Mouse (Mus musculus): ENCODE results near the gene Gstm6. TPM values are rescaled to one million over a fixed set of nuclear protein-coding genes. Genes with fewer than 3 reads are reported as not detected.
"Not testable (repeated sequence)": the region's sequence is repeated elsewhere in the genome, so short reads cannot be mapped to it uniquely, and the experiment has no call there.

Gstm6 gene
- polyA plus RNA-seq (2012; ENCODE audit: insufficient read depth, insufficient read length, missing spikeins) = 3.1 and 7.9 TPM in 2 replicates

DNA sequence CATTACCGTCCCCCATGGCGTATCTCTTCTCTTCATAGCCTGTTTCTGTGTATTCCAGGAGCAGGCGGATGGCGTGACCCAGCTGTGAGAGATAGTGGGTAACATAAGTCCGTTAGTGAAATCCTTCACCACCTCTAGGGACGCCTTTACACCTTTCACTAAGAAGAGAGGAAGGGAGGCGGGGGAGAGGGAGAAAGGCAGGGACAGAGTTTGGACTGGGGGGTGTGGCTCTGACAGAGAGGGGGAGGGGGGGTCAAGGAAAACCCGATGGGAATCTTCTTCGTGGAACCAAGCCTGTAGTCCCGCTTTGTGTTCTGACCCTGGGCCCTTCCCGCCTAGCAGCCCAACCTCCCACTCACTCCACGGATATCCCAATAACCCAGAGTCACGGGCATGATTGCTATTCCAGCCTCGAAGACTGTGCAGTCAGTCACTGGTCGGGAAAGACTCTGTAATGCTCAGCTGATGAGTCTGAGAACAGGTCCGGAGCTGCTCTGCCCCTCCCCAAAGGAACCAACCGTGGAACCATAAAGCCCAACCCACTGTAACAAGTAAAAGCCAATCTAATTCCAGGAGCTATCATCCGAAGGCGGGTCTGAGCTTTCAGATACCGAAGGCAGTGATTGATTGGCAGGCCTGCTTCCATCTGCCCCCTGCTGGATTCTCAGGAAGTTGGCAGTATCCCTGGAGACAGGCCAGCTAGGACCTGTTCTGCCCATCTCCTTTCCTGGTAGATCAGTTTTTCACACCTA lies at the start of gene Gstm6:
Gene Gstm6, minus strand, starts transcription at position 511 of the 752 bp plus-strand sequence.
- Histone ChIP-seq H3K27ac (replicated peaks; ENCODE audit: low read depth, low read length) (no peak within 1 kb of the TSS), H3K4me1 (ENCODE audit: control insufficient read depth, insufficient read depth, insufficient read length, low read length) (peaks cover 6% of the 10 kb centered on the region), H3K4me3 (ENCODE audit: insufficient read depth, low read depth, low read length) (peak within 1 kb of the TSS; percentile 23)

DNA sequence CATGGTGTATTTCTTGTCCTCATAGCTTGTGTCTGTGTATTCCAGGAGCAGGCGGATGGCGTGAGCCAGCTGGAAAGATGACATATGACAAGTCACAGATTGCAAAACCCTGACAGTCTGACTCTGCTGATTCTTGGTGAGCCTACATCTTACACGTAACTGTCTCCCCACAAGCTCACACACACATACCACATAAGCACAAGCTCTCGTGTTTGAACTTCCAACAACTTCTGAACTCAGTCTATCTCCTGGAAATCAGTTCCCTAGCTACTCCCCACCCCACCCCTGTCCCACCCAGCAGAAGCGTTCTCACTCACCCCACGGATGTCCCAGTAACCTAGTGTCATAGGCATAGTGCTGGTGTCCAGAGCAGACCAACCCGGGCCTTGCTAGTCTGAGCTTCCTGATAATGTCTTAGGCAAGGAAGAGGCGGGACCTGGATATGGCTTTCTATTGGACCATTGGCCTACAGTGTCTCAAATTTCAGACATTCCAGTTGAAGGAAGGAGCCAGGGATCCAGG lies 42.6 kb upstream of the Gstm6 start, which contains the start of gene Gstm2:
Gene Gstm2, minus strand, starts transcription at position 413 of the 522 bp plus-strand sequence.
- H3K4me1 ChIP-seq (ENCODE audit: control insufficient read depth, insufficient read depth, insufficient read length, low read length) = peaks cover 5% of the 10 kb centered on the region
- H3K4me3 ChIP-seq (ENCODE audit: insufficient read depth, low read depth, low read length) = peak within 1 kb of the TSS; percentile 41
- no peak within 1 kb of the TSS; the same call in 1 of the 2 replicates for H3K27ac ChIP-seq (replicated peaks; ENCODE audit: low read depth, low read length)

DNA sequence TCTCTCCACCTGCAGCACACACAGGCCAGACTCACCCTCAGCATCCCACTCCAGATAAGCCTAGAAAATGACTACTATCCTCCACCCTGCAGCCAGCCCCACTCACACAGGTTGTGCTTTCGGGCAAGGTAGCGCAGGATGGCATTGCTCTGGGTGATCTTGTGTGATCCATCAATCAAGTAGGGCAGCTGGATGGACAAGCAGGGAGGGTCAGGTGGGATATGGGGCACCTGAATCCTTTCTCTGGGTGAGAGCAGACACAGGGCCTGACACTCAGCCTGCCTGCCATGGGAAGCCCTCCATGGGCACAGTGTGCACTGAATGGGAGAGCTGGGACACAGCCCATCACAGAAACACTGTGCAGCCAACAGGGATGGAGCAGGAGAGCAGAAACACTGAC lies 41.6 kb upstream of the Gstm6 start:
- H3K27ac ChIP-seq (replicated peaks; ENCODE audit: low read depth, low read length); H3K4me1 ChIP-seq (ENCODE audit: control insufficient read depth, insufficient read depth, insufficient read length, low read length); H3K4me3 ChIP-seq (ENCODE audit: insufficient read depth, low read depth, low read length): not testable (repeated sequence)

DNA sequence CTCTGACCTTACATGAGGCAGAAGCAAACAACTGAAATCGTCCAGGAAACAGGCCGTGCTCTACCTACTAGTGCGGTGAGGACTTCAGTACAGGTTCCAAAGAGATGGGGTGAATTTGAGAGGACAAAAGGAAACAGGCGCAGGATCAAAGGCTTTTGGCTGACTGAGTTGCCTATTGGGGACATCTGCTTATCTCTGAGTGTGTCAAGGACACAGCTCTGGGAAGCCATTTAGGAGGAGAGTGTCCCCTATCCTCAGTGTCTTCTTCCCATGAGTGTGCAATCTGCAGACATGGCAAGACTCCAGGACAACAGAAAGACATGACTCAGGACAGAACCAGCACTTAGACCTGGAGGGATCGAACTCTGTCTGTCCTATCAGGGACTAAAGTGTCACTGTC lies 40.9 kb upstream of the Gstm6 start:
- H3K4me1 ChIP-seq (ENCODE audit: control insufficient read depth, insufficient read depth, insufficient read length, low read length) = peaks cover 5% of the 10 kb centered on the region
- no peak overlapping the region for H3K4me3 ChIP-seq (ENCODE audit: insufficient read depth, low read depth, low read length)
- no peak overlapping the region for H3K27ac ChIP-seq (replicated peaks; ENCODE audit: low read depth, low read length)

DNA sequence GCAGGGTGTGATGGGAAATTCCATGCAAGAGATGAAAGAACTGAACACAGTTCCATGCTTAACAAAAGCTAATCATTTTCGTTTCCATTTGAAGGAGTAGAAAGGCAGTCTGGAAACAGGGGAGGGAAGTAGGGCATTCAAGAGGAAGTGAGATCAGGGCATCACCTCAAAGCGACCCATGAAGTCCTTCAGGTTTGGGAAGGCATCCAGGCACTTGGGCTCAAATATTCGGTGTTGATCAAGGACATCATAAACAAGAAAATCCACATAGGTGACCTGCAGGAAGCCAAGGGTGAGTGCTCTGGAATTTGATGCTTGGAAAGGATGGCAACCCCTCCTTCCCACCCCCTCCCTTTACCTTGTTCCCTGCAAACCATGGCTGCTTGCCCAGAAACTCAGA lies 40.2 kb upstream of the Gstm6 start:
- Histone ChIP-seq H3K4me3 (ENCODE audit: insufficient read depth, low read depth, low read length) (no peak overlapping the region), H3K27ac (replicated peaks; ENCODE audit: low read depth, low read length) (no peak overlapping the region), H3K4me1 (ENCODE audit: control insufficient read depth, insufficient read depth, insufficient read length, low read length) (peaks cover 5% of the 10 kb centered on the region)

DNA sequence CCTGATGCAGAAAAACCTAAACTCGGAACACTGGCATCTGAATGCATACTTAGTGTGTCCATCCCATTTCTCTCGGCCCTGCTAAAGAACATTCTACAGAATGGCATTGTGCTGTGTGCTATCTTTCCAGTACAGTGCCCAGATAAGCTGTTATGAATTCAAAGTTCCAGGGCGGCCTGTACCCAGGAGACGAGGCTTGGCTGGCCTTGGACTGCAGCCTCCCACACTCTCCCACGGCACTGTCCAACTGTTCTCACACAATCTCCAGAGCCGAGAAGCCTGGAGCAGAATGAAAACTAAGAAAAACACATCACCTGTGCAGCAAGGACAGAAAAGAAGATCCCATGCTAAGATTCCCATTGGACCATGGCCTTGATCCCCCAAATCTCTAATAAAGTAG lies 39.2 kb upstream of the Gstm6 start:
- H3K27ac ChIP-seq (replicated peaks; ENCODE audit: low read depth, low read length) = no peak overlapping the region
- no peak overlapping the region for H3K4me3 ChIP-seq (ENCODE audit: insufficient read depth, low read depth, low read length)
- peaks cover 5% of the 10 kb centered on the region for H3K4me1 ChIP-seq (ENCODE audit: control insufficient read depth, insufficient read depth, insufficient read length, low read length)

DNA sequence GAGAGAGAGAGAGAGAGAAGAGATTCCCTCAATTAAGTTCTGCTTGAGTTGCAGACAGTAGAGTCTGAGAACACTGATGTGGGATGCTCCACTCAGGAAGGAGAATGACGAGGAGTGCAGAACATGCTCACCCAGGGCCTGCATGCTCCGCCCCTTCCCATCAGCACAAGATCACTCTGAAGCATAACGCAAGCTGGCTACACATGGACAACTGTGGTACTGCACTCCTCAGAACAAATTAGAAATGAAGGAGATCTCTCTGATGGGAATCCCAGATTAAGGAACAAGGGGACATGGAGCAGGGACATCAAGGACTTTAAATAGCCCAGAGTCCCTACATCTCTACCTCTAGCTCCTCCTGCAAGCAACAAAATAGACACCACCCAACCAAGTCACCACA lies 37.7 kb upstream of the Gstm6 start:
- Histone ChIP-seq H3K4me1 (ENCODE audit: control insufficient read depth, insufficient read depth, insufficient read length, low read length) (peaks cover 3% of the 10 kb centered on the region), H3K27ac (replicated peaks; ENCODE audit: low read depth, low read length) (no peak overlapping the region), H3K4me3 (ENCODE audit: insufficient read depth, low read depth, low read length) (no peak overlapping the region)

DNA sequence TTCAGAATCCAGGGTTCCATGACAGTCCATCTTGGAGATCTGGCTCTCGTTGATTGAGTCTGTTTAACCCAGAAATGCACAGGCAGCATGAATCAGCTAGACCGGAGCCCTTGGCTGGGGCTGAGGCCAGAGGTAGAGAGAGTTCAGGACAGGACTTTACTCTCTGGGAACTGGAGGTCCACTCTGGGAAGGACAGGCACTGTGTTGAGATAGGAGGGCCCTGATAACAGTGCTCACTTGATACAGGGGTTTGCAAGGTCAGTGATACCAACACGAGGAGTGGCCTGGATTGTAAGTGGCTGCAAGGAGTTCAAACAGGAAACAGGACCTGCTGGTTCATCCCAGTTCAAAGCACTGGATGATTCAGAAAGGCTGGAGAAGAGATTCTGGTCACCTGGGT lies 34.1 kb upstream of the Gstm6 start:
- H3K4me3 ChIP-seq (ENCODE audit: insufficient read depth, low read depth, low read length) = no peak overlapping the region
- no peak overlapping the region for H3K27ac ChIP-seq (replicated peaks; ENCODE audit: low read depth, low read length)
- no peaks in the 10 kb centered on the region for H3K4me1 ChIP-seq (ENCODE audit: control insufficient read depth, insufficient read depth, insufficient read length, low read length)

DNA sequence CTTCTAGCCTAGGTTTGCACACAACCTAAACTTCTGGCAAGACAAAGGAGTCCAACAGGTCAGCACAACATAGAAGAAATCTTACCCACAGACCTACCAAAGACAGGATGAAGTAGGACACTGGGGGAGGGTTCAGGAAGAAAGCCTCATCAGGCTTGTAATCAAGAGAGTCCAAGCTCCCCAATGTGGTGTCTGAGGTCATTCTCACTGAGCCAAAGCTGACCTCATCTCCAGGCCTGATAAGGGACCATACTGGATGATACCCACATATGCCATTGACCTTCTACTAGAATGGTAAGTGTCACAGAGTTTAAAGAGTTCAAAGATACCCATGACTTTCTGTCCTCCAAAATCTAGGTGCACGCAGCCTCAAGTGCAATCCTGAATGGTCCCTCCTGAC lies 30.7 kb upstream of the Gstm6 start:
- no peaks in the 10 kb centered on the region for H3K4me1 ChIP-seq (ENCODE audit: control insufficient read depth, insufficient read depth, insufficient read length, low read length)
- no peak overlapping the region for H3K4me3 ChIP-seq (ENCODE audit: insufficient read depth, low read depth, low read length)
- no peak overlapping the region for H3K27ac ChIP-seq (replicated peaks; ENCODE audit: low read depth, low read length)

DNA sequence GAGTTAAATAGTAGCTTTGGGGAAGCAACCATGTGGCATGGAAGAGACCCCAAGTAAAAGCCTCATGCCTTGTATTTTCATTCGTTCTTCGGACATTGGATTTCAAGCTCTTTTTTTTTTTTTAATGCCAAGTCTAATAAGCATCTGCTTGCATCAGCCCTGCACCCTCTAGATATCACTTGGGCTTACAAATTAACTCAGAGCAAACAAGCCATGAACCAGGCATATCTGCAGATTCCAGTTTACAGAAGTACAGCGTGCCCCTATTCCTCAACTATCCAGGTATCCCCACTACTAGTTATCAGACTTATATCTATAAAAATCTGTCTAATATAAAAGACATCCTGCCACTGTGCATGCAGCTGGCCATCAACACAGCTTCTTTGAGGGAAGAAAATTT lies 28.5 kb upstream of the Gstm6 start:
- Histone ChIP-seq H3K4me1 (ENCODE audit: control insufficient read depth, insufficient read depth, insufficient read length, low read length) (no peaks in the 10 kb centered on the region), H3K4me3 (ENCODE audit: insufficient read depth, low read depth, low read length) (no peak overlapping the region), H3K27ac (replicated peaks; ENCODE audit: low read depth, low read length) (no peak overlapping the region)

DNA sequence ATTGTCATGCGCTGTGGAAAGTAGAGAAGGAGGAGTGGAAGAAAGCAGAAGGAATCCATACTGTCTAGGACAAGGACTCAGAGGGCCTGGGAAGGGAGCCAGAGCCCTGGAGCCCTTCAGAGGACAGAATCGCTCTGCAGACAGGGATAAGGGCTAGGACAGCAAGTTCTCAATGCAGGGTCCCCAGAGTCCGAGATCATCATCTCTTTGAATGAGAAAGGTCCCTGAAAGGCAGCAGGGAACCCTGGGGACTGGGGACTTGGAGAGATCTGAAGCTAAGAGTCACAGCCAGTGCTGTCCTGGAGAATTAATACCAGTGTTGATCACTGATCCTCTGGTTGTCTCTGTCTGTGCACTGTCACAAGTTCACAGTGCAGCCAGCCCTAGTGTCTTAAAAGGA lies 27.6 kb upstream of the Gstm6 start:
- H3K4me1 ChIP-seq (ENCODE audit: control insufficient read depth, insufficient read depth, insufficient read length, low read length); H3K4me3 ChIP-seq (ENCODE audit: insufficient read depth, low read depth, low read length); H3K27ac ChIP-seq (replicated peaks; ENCODE audit: low read depth, low read length): not testable (repeated sequence)

DNA sequence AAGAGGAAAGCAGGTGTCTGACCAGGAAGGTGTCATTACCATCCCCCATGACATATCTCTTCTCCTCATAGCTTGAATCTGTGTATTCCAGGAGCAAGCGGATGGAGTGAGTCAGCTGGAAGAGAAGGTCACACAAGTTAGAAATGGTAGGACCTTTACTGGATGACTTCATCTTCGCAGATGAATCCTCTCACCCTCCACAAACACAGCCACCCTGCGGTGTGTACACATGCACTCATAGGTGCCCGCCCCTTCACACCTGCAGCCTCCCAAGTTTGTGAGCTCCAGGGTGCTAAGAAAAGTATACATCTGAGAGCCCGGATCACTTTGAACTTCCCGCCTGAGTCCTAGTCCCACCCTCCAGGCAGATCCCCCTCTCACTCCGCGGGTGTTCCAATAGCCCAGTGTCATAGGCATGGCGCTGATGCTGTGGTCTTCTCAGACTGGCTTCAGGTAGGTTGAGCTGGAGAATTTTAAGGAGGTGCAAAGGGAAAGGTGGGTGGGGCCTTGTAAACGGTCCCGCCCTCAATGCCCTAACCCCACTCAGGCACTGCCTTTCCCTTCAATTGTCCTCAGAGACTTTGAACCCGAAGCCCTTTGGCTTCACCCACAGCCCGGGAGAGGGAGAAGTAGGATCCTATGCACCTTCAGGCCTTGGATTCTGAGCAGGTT lies 25.3 kb upstream of the Gstm6 start, which contains the start of gene Gstm3:
Gene Gstm3, minus strand, starts transcription at position 560 of the 672 bp plus-strand sequence.
- Histone ChIP-seq H3K27ac (replicated peaks; ENCODE audit: low read depth, low read length) (no peak within 1 kb of the TSS), H3K4me3 (ENCODE audit: insufficient read depth, low read depth, low read length) (no peak within 1 kb of the TSS), H3K4me1 (ENCODE audit: control insufficient read depth, insufficient read depth, insufficient read length, low read length) (peaks cover 8% of the 10 kb centered on the region)

DNA sequence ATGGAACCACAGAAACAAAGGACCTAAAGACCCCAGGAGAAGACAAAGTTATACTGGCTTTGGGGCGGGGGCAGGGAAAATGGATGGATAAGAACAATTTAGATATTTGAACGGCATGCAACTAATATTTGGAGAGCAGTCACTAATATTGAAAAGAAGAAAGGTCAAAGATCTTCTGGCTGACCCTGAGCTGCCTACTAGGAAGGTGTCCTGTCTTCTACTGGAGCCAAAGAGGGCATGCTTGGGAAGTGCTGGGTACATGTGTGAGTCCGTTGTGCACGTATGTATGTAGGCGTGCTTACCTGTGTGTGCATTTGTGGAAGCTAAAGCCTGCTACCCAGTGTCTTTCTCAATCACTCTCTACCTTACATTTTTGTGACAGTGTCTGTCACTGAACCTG lies 23.1 kb upstream of the Gstm6 start:
- no peak overlapping the region for H3K27ac ChIP-seq (replicated peaks; ENCODE audit: low read depth, low read length)
- no peak overlapping the region for H3K4me3 ChIP-seq (ENCODE audit: insufficient read depth, low read depth, low read length)
- H3K4me1 ChIP-seq (ENCODE audit: control insufficient read depth, insufficient read depth, insufficient read length, low read length) = peaks cover 8% of the 10 kb centered on the region

DNA sequence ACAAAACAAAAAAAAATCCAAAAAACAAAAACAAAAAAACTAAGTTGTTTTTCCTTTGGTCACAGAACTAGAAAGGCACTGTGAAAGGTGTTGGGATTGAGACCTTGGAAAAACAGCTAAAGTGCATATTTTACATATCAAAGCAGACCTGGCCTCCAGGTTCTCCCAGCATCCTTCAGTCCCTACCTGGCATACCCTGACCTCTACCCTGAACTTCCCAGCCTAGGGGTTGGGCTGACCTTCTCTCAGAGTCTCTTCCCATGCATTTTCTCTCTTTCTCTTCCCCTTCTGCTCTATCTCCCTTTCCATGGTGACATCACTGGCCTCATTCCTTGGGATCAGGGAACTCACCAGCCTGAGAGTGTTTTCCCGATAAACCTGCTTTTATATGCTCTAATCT lies 22.0 kb upstream of the Gstm6 start:
- Histone ChIP-seq H3K4me1 (ENCODE audit: control insufficient read depth, insufficient read depth, insufficient read length, low read length) (peaks cover 8% of the 10 kb centered on the region), H3K27ac (replicated peaks; ENCODE audit: low read depth, low read length) (no peak overlapping the region), H3K4me3 (ENCODE audit: insufficient read depth, low read depth, low read length) (no peak overlapping the region)

DNA sequence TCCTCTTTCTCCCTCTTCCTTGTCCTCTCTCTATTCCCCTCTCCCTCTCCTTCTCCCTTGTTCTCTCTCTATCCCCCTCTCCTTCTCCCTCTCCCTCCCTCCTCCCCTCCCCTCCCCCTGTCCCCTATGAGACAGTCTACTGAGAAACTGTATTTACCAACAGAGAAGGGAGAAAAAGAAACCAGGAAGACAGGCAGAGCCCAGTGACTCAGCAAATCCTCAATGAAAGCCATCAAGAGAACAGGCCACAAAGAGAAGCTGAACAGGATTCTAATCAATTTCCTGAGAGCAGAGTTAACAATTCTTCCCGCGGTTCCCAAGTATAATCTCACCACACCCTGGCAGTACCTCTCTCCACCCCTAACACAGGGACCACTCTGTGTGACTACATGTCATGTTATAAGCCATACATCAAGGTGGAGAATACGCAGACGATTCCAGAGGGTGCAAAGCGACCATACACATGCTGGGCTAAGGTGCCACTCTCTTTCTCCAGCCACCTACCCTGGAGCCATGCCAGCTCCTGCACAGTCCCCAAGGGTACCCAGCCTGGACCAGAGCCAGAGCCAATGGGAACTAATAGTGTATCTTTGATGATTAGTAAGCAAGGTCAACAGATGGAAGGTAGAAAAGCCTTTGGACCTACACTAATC lies 21.2 kb upstream of the Gstm6 start:
- Histone ChIP-seq H3K4me1 (ENCODE audit: control insufficient read depth, insufficient read depth, insufficient read length, low read length) (peaks cover 8% of the 10 kb centered on the region), H3K4me3 (ENCODE audit: insufficient read depth, low read depth, low read length) (no peak overlapping the region), H3K27ac (replicated peaks; ENCODE audit: low read depth, low read length) (0 out of 2 replicates have a peak overlapping the region, but pooled peaks have one; percentile 42)
